Mouse (Mus musculus): ENCODE measurements at regions not wholly inside any gene's neighbourhood (a gene's known extent, or its start where the extent isn't known, plus 50 kb on each side); places are given as distances from the start of the nearest gene placed in this dataset.
"Not testable (repeated sequence)": the region's sequence is repeated elsewhere in the genome, so short reads cannot be mapped to it uniquely, and the experiment has no call there.

DNA sequence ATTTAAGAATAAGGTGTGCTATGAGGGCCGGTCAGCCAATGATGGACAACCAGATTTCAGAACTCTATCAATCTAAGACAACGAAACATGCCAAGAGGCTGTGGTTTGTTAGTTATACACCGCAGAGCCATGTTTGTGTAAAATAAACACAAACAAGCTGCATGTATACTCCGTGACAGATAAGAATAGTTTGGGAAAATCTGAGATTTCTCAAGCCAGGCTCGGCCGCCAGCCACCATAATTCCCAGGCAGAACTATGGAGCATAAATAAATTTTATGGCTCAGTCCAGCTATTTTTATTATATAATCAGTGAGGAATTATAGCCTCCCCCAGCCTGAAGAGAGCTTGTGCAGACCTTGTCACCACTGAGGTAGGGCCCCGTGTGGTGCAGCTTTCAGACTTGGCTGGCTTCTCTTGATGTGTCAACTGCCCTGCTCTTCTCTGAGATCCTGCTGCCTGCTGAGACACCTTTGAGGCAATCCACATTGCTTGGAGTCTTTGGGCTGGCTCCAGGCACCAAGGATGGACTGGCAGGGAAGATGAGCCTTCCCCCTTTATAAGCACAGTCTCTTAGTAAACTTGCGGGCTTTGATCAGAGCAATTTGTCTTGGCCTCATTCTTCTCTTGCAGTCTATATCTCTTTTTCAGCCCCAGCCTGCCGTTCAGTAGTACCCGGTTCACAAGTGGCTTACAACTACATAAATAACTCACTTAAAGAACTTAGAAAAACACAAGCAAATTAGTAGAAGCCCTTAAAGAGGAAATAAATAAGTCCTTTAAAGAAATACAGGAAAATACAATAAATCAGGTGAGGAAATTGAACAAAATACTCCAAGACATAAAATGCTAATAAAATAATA is 1123.0 kb upstream of the Kcnd2 start:
- no peaks in the 10 kb centered on the region for H3K27me3 ChIP-seq (replicated peaks)
- WGBS = 78% methylated on average over 10 of the region's 10 CpGs
- no peak for ATAC-seq (ENCODE audit: low FRiP score)

DNA sequence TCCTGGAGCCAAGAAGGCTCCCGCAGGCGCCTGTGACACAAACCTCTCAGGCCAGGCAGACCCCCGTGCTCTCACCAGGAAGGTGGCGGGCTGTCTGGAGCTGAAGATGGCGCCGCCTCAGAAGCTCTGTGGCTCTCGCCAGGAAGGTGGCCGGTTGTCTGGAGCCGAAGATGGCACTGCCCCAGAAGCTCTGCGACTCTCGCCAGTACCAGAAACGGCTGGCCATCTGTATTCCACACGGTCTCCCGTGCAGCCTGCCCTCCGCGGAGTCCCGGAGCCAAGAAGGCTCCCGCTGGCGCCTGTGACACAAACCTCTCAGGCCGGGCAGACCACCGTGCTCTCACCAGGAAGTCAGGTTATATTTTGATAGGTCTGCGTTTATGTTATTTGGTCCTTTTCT is 1081.3 kb upstream of the Kcnd2 start:
- not testable (repeated sequence) for H3K27ac ChIP-seq (replicated peaks); ATAC-seq (ENCODE audit: low FRiP score); H3K27me3 ChIP-seq (replicated peaks); H3K4me3 ChIP-seq (replicated peaks); H3K4me2 ChIP-seq; H3K9ac ChIP-seq (replicated peaks); H3K9me3 ChIP-seq (replicated peaks); H3K4me1 ChIP-seq; H3K36me3 ChIP-seq
- 95% methylated on average over 22 of the region's 22 CpGs for WGBS

More for the DNA sequence above, 1123.0 kb upstream of the Kcnd2 start:
- H3K4me1 ChIP-seq = no peaks in the 10 kb centered on the region
- H3K36me3 ChIP-seq = no peaks in the 10 kb centered on the region
- H3K27ac ChIP-seq (replicated peaks) = no peak overlapping the region
- no peak overlapping the region for H3K4me3 ChIP-seq (replicated peaks)
- H3K9me3 ChIP-seq (replicated peaks) = no peaks in the 10 kb centered on the region
- H3K4me2 ChIP-seq = no peak overlapping the region
- H3K9ac ChIP-seq (replicated peaks) = no peak overlapping the region

DNA sequence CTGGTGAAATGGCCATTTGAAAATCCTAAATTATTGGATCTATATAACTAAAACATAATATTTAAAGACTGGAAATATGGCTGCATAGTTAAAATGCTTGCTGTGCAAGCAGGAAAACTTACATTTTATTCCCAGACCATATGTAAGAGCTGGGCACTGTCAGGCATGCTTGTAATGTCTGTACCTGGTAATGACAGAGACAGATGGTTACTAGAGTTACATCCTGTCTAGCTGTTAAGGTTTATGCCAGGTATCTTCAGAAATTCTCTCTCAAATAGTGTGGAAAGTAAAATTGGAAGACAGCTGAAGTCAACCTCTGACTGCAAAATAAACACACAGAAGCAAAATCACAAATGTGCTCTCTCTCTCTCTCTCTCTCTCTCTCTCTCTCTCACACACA is 1077.8 kb upstream of the Kcnd2 start:
- Histone ChIP-seq H3K4me3 (replicated peaks) (no peak overlapping the region), H3K4me2 (no peak overlapping the region), H3K27me3 (replicated peaks) (no peaks in the 10 kb centered on the region), H3K27ac (replicated peaks) (no peak overlapping the region), H3K36me3 (no peaks in the 10 kb centered on the region), H3K4me1 (no peaks in the 10 kb centered on the region), H3K9ac (replicated peaks) (no peak overlapping the region), H3K9me3 (replicated peaks) (no peaks in the 10 kb centered on the region)
- no peak for ATAC-seq (ENCODE audit: low FRiP score)
